ENCODE assay signal across 16 mouse cellular contexts in genomic region chr12:112042681-112043080, GRCm38 (mm10).
"Had no signal": no experiment of that assay in that cellular context is flagged by ENCODE, and none has a peak within 500 bp of the region (broad histone marks: within the 10 kb centered on the region; RNA-seq: fewer than 3 reads in every experiment).

No protein-coding gene starts in this region.

- H3K27ac ChIP-seq: neural tube, embryonic 13.5 days; neural tube, embryonic 15.5 days; stomach, embryonic 15.5 days; stomach, postnatal 0 days had no signal

- H3K36me3 ChIP-seq: neural tube, embryonic 13.5 days; neural tube, embryonic 15.5 days; stomach, embryonic 15.5 days had no signal

- H3K4me1 ChIP-seq: neural tube, embryonic 13.5 days; neural tube, embryonic 15.5 days; stomach, embryonic 15.5 days had no signal

- H3K4me3 ChIP-seq: neural tube, embryonic 13.5 days; neural tube, embryonic 15.5 days; stomach, embryonic 15.5 days had no signal

- H3K4me2 ChIP-seq: neural tube, embryonic 13.5 days; neural tube, embryonic 15.5 days; stomach, embryonic 15.5 days had no signal

- H3K9ac ChIP-seq: neural tube, embryonic 13.5 days; neural tube, embryonic 15.5 days; stomach, embryonic 15.5 days had no signal

- H3K9me3 ChIP-seq: neural tube, embryonic 13.5 days; neural tube, embryonic 15.5 days; stomach, embryonic 15.5 days had no signal

- DNase-seq: retina, postnatal 1 day; right cerebral cortex, adult 18-20 months; right cerebral cortex, postnatal 14 days; right cerebral cortex, postnatal 25 days; right cerebral cortex, postnatal 4 days; spleen, adult 18-20 months; thymus, adult 18-20 months; thymus, adult 2 months; thymus, postnatal 14 days; thymus, postnatal 25 days; thymus, postnatal 36 days; thymus, postnatal 4 days had no signal

- H3K27me3 ChIP-seq: neural tube, embryonic 13.5 days; neural tube, embryonic 15.5 days; stomach, embryonic 15.5 days had no signal
